Mouse (Mus musculus) hindbrain, embryonic 13.5 days (tissue): ENCODE measurements around the gene Naxd. TPM values are rescaled to one million over a fixed set of nuclear protein-coding genes. Genes with fewer than 3 reads are reported as not detected.
"Not testable (repeated sequence)": the region's sequence is repeated elsewhere in the genome, so short reads cannot be mapped to it uniquely, and the experiment has no call there.

Experiments
- ATAC-seq: fragments of 200-750 bp; cut with Nextera tagmentation; 2 replicates; pipeline ENCODE4 v1.8.0; 2017; ENCODE audit warnings: moderate TSS enrichment; ENCODE audit not compliant: low FRiP score
- H3K27ac ChIP-seq: fragments of 300-500 bp; sonication (generic); 2 replicates; pipeline ENCODE4 v1.5.1; 2015; ENCODE audit warnings: inconsistent platforms, mild to moderate bottlenecking, moderate library complexity
- H3K27me3 ChIP-seq: fragments of 300-500 bp; sonication (generic); 2 replicates; pipeline ENCODE4 v1.6.1; 2015; ENCODE audit warnings: mild to moderate bottlenecking, inconsistent platforms
- H3K36me3 ChIP-seq: fragments of 300-500 bp; sonication (generic); 2 replicates; pipeline ENCODE4 v1.6.1; 2015; ENCODE audit warnings: mild to moderate bottlenecking, inconsistent platforms
- H3K4me1 ChIP-seq: fragments of 300-500 bp; sonication (generic); replicated peaks from 2 replicates; pipeline ENCODE4 v1.6.1; 2015; ENCODE audit warnings: inconsistent platforms
- H3K4me2 ChIP-seq: fragments of 300-500 bp; sonication (generic); 2 replicates; pipeline ENCODE4 v1.6.1; 2015; ENCODE audit warnings: inconsistent platforms, mild to moderate bottlenecking, moderate library complexity
- H3K4me3 ChIP-seq: fragments of 300-500 bp; sonication (generic); 2 replicates; pipeline ENCODE4 v1.5.1; 2015; ENCODE audit warnings: mild to moderate bottlenecking, inconsistent platforms
- H3K9ac ChIP-seq: fragments of 300-500 bp; sonication (generic); 2 replicates; pipeline ENCODE4 v1.6.1; 2015; ENCODE audit warnings: mild to moderate bottlenecking, inconsistent platforms
- H3K9me3 ChIP-seq: fragments of 300-500 bp; sonication (generic); 2 replicates; pipeline ENCODE4 v1.6.1; 2016; ENCODE audit warnings: inconsistent platforms
- WGBS: fragments of 180-500 bp; shearing (Covaris S2); methylation state at CpG from one replicate; pipeline ENCODE4 v1.1.7; 2015; 5-methylcytosine and 5-hydroxymethylcytosine counted together
- polyA plus RNA-seq: library from polyadenylated mRNA; unstranded; fragments of >200 nt; fragmentation: Nextera tagmentation; extraction: Ambion mirVana; gene quantifications from 2 replicates; pipeline ENCODE4 v1.2.1, GENCODE M21; 2015

The Naxd gene
- polyA plus RNA-seq, 1 experiment from 2014 or later, result 161 TPM

- Histone ChIP-seq H3K27ac (no peak overlapping the region), H3K4me2 (no peak overlapping the region), H3K36me3 (no peaks in the 10 kb centered on the region), H3K9me3 (no peaks in the 10 kb centered on the region), H3K9ac (no peak overlapping the region), H3K4me3 (no peak overlapping the region), H3K4me1 (no peaks in the 10 kb centered on the region; the same call in 1 of the 2 replicates), H3K27me3 (no peaks in the 10 kb centered on the region)
- 91% methylated on average over 2 of the region's 2 CpGs for WGBS
- ATAC-seq, result no peak
Measured at GRCm38 (mm10) chr8:11461847-11462246, 35.5 kb upstream of the Naxd start.

- ATAC-seq, result no peak
- 89% methylated on average over 4 of the region's 4 CpGs for WGBS
- no peak overlapping the region for H3K4me3 ChIP-seq
- H3K9ac ChIP-seq, result no peak overlapping the region
- no peaks in the 10 kb centered on the region for H3K36me3 ChIP-seq
- no peak overlapping the region for H3K4me2 ChIP-seq
- H3K27ac ChIP-seq, result no peak overlapping the region
- H3K4me1 ChIP-seq, result no peaks in the 10 kb centered on the region; the same call in 1 of the 2 replicates
- H3K27me3 ChIP-seq, result no peaks in the 10 kb centered on the region
- H3K9me3 ChIP-seq, result peaks cover 3% of the 10 kb centered on the region; the same call in 1 of the 2 replicates
Measured at GRCm38 (mm10) chr8:11462641-11463040, 34.7 kb upstream of the Naxd start.

GRCm38 (mm10) chr8:11463541-11463888 lies 33.8 kb upstream of the Naxd start:
- Histone ChIP-seq H3K27ac (no peak overlapping the region), H3K4me2 (no peak overlapping the region), H3K9ac (no peak overlapping the region), H3K9me3 (peaks cover 3% of the 10 kb centered on the region; the same call in 1 of the 2 replicates), H3K27me3 (no peaks in the 10 kb centered on the region), H3K36me3 (no peaks in the 10 kb centered on the region), H3K4me3 (no peak overlapping the region), H3K4me1 (no peaks in the 10 kb centered on the region)
- no peak for ATAC-seq
- 94% methylated on average over 2 of the region's 2 CpGs for WGBS

GRCm38 (mm10) chr8:11463889-11464706 lies 33.2 kb upstream of the Naxd start:
- Histone ChIP-seq H3K36me3 (no peaks in the 10 kb centered on the region), H3K9me3 (peaks cover 3% of the 10 kb centered on the region; the same call in 1 of the 2 replicates), H3K4me1 (no peaks in the 10 kb centered on the region; the same call in 1 of the 2 replicates), H3K27ac (no peak overlapping the region), H3K9ac (no peak overlapping the region), H3K4me3 (no peak overlapping the region), H3K27me3 (no peaks in the 10 kb centered on the region), H3K4me2 (no peak overlapping the region)
- ATAC-seq, result no peak
- 81% methylated on average over 12 of the region's 12 CpGs for whole genome bisulfite sequencing

GRCm38 (mm10) chr8:11464707-11464964 lies 32.7 kb upstream of the Naxd start:
- H3K4me1 ChIP-seq, result no peaks in the 10 kb centered on the region; the same call in 1 of the 2 replicates
- H3K27me3 ChIP-seq, result no peaks in the 10 kb centered on the region
- no peak overlapping the region for H3K27ac ChIP-seq
- 85% methylated on average over 3 of the region's 3 CpGs for WGBS
- H3K9ac ChIP-seq, result no peak overlapping the region
- H3K36me3 ChIP-seq, result no peaks in the 10 kb centered on the region
- H3K4me3 ChIP-seq, result no peak overlapping the region
- no peak for ATAC-seq
- peaks cover 3% of the 10 kb centered on the region; the same call in 1 of the 2 replicates for H3K9me3 ChIP-seq
- no peak overlapping the region for H3K4me2 ChIP-seq

GRCm38 (mm10) chr8:11465619-11466018 lies 31.7 kb upstream of the Naxd start:
- H3K36me3 ChIP-seq, result no peaks in the 10 kb centered on the region
- H3K27me3 ChIP-seq, result 0 out of 2 replicates have a peak, but pooled peaks cover 2% of the 10 kb centered on the region
- H3K27ac ChIP-seq, result no peak overlapping the region
- H3K4me3 ChIP-seq, result no peak overlapping the region
- peaks cover 3% of the 10 kb centered on the region; the same call in 1 of the 2 replicates for H3K9me3 ChIP-seq
- no peak overlapping the region for H3K9ac ChIP-seq
- no peaks in the 10 kb centered on the region; the same call in 1 of the 2 replicates for H3K4me1 ChIP-seq
- 92% methylated on average over 4 of the region's 4 CpGs for WGBS
- H3K4me2 ChIP-seq, result no peak overlapping the region
- ATAC-seq, result no peak

GRCm38 (mm10) chr8:11466528-11466927 lies 30.8 kb upstream of the Naxd start:
- not testable (repeated sequence) for H3K27ac ChIP-seq, H3K36me3 ChIP-seq, H3K27me3 ChIP-seq, H3K4me3 ChIP-seq, H3K4me2 ChIP-seq, H3K4me1 ChIP-seq, H3K9ac ChIP-seq, H3K9me3 ChIP-seq, ATAC-seq
- 80% methylated on average over 5 of the region's 5 CpGs for WGBS

GRCm38 (mm10) chr8:11469095-11469494 lies 28.2 kb upstream of the Naxd start:
- Histone ChIP-seq H3K4me3 (no peak overlapping the region), H3K4me2 (no peak overlapping the region), H3K9me3 (peaks cover 3% of the 10 kb centered on the region; the same call in 1 of the 2 replicates), H3K4me1 (peaks cover 5% of the 10 kb centered on the region), H3K27ac (no peak overlapping the region), H3K27me3 (peaks cover 27% of the 10 kb centered on the region), H3K9ac (no peak overlapping the region), H3K36me3 (no peaks in the 10 kb centered on the region)
- no peak for ATAC-seq
- 7% methylated on average over 3 of the region's 3 CpGs for WGBS

GRCm38 (mm10) chr8:11470694-11471093 lies 26.6 kb upstream of the Naxd start:
- H3K4me3 ChIP-seq, result no peak overlapping the region
- no peak for ATAC-seq
- WGBS, result 82% methylated on average over 7 of the region's 7 CpGs
- H3K4me2 ChIP-seq, result no peak overlapping the region
- H3K27ac ChIP-seq, result no peak overlapping the region
- H3K27me3 ChIP-seq, result peaks cover 43% of the 10 kb centered on the region
- H3K36me3 ChIP-seq, result no peaks in the 10 kb centered on the region
- H3K9ac ChIP-seq, result no peak overlapping the region
- H3K4me1 ChIP-seq, result peaks cover 5% of the 10 kb centered on the region
- peaks cover 3% of the 10 kb centered on the region; the same call in 1 of the 2 replicates for H3K9me3 ChIP-seq

GRCm38 (mm10) chr8:11471309-11471708 lies 26.0 kb upstream of the Naxd start:
- Histone ChIP-seq H3K4me1 (peaks cover 5% of the 10 kb centered on the region), H3K36me3 (no peaks in the 10 kb centered on the region), H3K4me2 (no peak overlapping the region), H3K9ac (no peak overlapping the region), H3K9me3 (peaks cover 3% of the 10 kb centered on the region; the same call in 1 of the 2 replicates), H3K27ac (no peak overlapping the region), H3K27me3 (peaks cover 49% of the 10 kb centered on the region), H3K4me3 (no peak overlapping the region)
- WGBS, result 47% methylated on average over 8 of the region's 8 CpGs
- ATAC-seq, result no peak

- H3K27me3 ChIP-seq, result peaks cover 66% of the 10 kb centered on the region
- H3K4me1 ChIP-seq, result peaks cover 23% of the 10 kb centered on the region
- ATAC-seq, result no peak
- no peak overlapping the region for H3K4me3 ChIP-seq
- no peak overlapping the region for H3K9ac ChIP-seq
- WGBS, result 45% methylated on average over 4 of the region's 4 CpGs
- no peak overlapping the region for H3K27ac ChIP-seq
- H3K4me2 ChIP-seq, result no peak overlapping the region
- H3K36me3 ChIP-seq, result no peaks in the 10 kb centered on the region
- H3K9me3 ChIP-seq, result no peaks in the 10 kb centered on the region
Measured at GRCm38 (mm10) chr8:11473072-11473471, 24.2 kb upstream of the Naxd start.

- H3K9ac ChIP-seq, result no peak overlapping the region
- no peak overlapping the region for H3K4me3 ChIP-seq
- peaks cover 31% of the 10 kb centered on the region for H3K4me1 ChIP-seq
- 7% methylated on average over 10 of the region's 10 CpGs for WGBS
- peaks cover 90% of the 10 kb centered on the region for H3K27me3 ChIP-seq
- H3K4me2 ChIP-seq, result no peak overlapping the region
- no peak overlapping the region for H3K27ac ChIP-seq
- H3K36me3 ChIP-seq, result no peaks in the 10 kb centered on the region
- no peaks in the 10 kb centered on the region for H3K9me3 ChIP-seq
- ATAC-seq, result no peak
Measured at GRCm38 (mm10) chr8:11475397-11475796, 21.9 kb upstream of the Naxd start.

GRCm38 (mm10) chr8:11475876-11476275 lies 21.4 kb upstream of the Naxd start:
- Histone ChIP-seq H3K27ac (no peak overlapping the region), H3K4me3 (no peak overlapping the region), H3K36me3 (no peaks in the 10 kb centered on the region), H3K9ac (no peak overlapping the region), H3K9me3 (no peaks in the 10 kb centered on the region), H3K27me3 (peaks cover 90% of the 10 kb centered on the region), H3K4me2 (no peak overlapping the region), H3K4me1 (peaks cover 31% of the 10 kb centered on the region)
- WGBS, result 11% methylated on average over 2 of the region's 2 CpGs
- no peak for ATAC-seq
